Mouse (Mus musculus) embryonic facial prominence, embryonic 11.5 days (tissue): ENCODE data around the gene Rab24. TPM values are rescaled to one million over a fixed set of nuclear protein-coding genes. Genes with fewer than 3 reads are reported as not detected.

Experiments
- ATAC-seq: fragments of 200-750 bp; cut with Nextera tagmentation; replicated peaks from 2 replicates; pipeline ENCODE4 v1.8.0; 2017; ENCODE audit warnings: low read depth; ENCODE audit not compliant: insufficient number of reproducible peaks, low FRiP score, low TSS enrichment
- DNase-seq: peaks from one replicate; pipeline ENCODE4 v3.0.0-alpha.2; 2015; ENCODE audit warnings: low spot score
- H3K27ac ChIP-seq: fragments of 300-500 bp; sonication (generic); replicated peaks from 2 replicates; pipeline ENCODE4 v1.5.1; 2014; ENCODE audit warnings: mild to moderate bottlenecking, low read depth, low read length, control low read depth
- H3K27me3 ChIP-seq: fragments of 300-500 bp; sonication (generic); 2 replicates; pipeline ENCODE4 v1.6.1; 2014; ENCODE audit warnings: mild to moderate bottlenecking, low read length, moderate library complexity, mixed read lengths; ENCODE audit not compliant: control insufficient read depth, insufficient read depth
- H3K36me3 ChIP-seq: fragments of 300-500 bp; sonication (generic); replicated peaks from 2 replicates; pipeline ENCODE4 v1.6.1; 2014; ENCODE audit warnings: low read depth, mild to moderate bottlenecking, low read length, moderate library complexity, mixed read lengths; ENCODE audit not compliant: control insufficient read depth, insufficient read depth
- H3K4me1 ChIP-seq: fragments of 300-500 bp; sonication (generic); 2 replicates; pipeline ENCODE4 v1.6.1; 2014; ENCODE audit warnings: low read length, mixed read lengths; ENCODE audit not compliant: control insufficient read depth, insufficient read depth
- H3K4me2 ChIP-seq: fragments of 300-500 bp; sonication (generic); 2 replicates; pipeline ENCODE4 v1.6.1; 2014; ENCODE audit warnings: low read depth, mild to moderate bottlenecking, control low read depth, low read length, moderate library complexity
- H3K4me3 ChIP-seq: fragments of 300-500 bp; sonication (generic); 2 replicates; pipeline ENCODE4 v1.5.1; 2014; ENCODE audit warnings: low read depth, low read length, control low read depth
- H3K9ac ChIP-seq: fragments of 300-500 bp; sonication (generic); replicated peaks from 2 replicates; pipeline ENCODE4 v1.6.1; 2014; ENCODE audit warnings: mild to moderate bottlenecking, control low read depth, low read length
- H3K9me3 ChIP-seq: fragments of 300-500 bp; sonication (generic); replicated peaks from 2 replicates; pipeline ENCODE4 v1.6.1; 2016; ENCODE audit warnings: mild to moderate bottlenecking, low read length, inconsistent platforms, mixed read lengths; ENCODE audit not compliant: control insufficient read depth
- WGBS: fragments of 180-500 bp; shearing (Covaris S2); extraction: QIAGEN DNeasy Blood & Tissue Kit; methylation state at CpG from one replicate; pipeline ENCODE4 v1.1.7; 2014; 5-methylcytosine and 5-hydroxymethylcytosine counted together
- polyA plus RNA-seq: library from polyadenylated mRNA; unstranded; fragments of >200 nt; fragmentation: Nextera tagmentation; extraction: Ambion mirVana; gene quantifications from 2 replicates; pipeline ENCODE4 v1.2.1, GENCODE M21; 2014

Rab24 gene
- polyA plus RNA-seq, 1 experiment from 2014 or later, result 84.8 TPM

DNA sequence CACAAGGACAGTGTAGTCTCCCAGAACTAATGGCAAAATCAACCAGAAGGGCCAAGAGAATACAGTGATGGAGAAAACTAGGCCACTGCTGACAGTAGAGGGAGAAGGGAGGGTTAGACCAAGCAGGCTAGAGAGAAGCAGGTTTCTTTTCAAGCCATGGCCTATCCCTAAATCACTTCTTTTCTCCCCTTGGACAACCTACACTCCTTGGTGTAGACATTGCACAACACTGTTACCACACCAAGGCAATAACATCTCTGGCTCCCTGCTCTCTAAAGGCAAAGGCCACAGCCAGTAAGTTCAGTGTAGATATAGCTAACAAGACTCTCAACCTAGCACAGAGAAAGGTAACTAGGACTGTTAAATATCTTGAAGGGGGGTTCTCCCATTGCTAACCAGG is 39.4 kb upstream of the Rab24 start:
- Histone ChIP-seq H3K9me3 (no peaks in the 10 kb centered on the region), H3K4me1 (no peaks in the 10 kb centered on the region; the same call in 1 of the 2 replicates), H3K4me3 (peak overlapping the region; percentile 98), H3K27me3 (no peaks in the 10 kb centered on the region; the same call in 1 of the 2 replicates), H3K4me2 (peak overlapping the region; percentile 74), H3K9ac (no peak overlapping the region), H3K36me3 (no peaks in the 10 kb centered on the region), H3K27ac (no peak overlapping the region)
- ATAC-seq (no peak), DNase-seq (no peak)

- no peaks in the 10 kb centered on the region for H3K9me3 ChIP-seq
- no peaks in the 10 kb centered on the region for H3K4me1 ChIP-seq
- H3K9ac ChIP-seq, result no peak overlapping the region
- 84% methylated on average over 11 of the region's 11 CpGs for WGBS
- H3K27ac ChIP-seq, result no peak overlapping the region
- ATAC-seq (no peak), DNase-seq (no peak)
- no peak overlapping the region for H3K4me2 ChIP-seq
- no peaks in the 10 kb centered on the region for H3K27me3 ChIP-seq
- peaks cover 30% of the 10 kb centered on the region for H3K36me3 ChIP-seq
- no peak overlapping the region for H3K4me3 ChIP-seq
These were observed 25.0 kb upstream of the Rab24 start for GRCm38 (mm10) chr13:55346745-55347144.

DNA sequence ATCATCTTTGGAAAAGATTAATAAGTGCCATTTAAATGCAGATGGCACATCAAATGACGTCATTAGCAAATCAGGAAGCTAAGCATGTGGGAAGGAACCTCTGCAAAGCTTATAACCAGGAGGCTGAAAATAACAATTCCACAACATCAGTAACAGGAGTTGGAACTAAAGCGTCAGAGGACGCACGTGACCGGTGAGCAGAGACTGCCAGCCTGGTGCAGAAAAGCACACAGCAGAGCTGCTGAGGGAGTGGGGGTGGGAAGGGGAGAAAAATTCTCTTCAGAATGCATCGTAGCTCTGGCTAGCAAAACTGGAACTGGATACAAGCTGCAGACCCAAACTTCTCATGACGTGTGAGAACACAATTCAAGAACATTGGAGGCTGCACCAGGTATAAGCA is 22.5 kb upstream of the Rab24 start:
- Histone ChIP-seq H3K27me3 (no peaks in the 10 kb centered on the region), H3K9ac (no peak overlapping the region), H3K36me3 (peaks cover 19% of the 10 kb centered on the region), H3K4me1 (no peaks in the 10 kb centered on the region), H3K4me2 (no peak overlapping the region), H3K4me3 (no peak overlapping the region), H3K27ac (no peak overlapping the region), H3K9me3 (no peaks in the 10 kb centered on the region)
- ATAC-seq (no peak), DNase-seq (no peak)
- WGBS, result 86% methylated on average over 7 of the region's 7 CpGs

DNA sequence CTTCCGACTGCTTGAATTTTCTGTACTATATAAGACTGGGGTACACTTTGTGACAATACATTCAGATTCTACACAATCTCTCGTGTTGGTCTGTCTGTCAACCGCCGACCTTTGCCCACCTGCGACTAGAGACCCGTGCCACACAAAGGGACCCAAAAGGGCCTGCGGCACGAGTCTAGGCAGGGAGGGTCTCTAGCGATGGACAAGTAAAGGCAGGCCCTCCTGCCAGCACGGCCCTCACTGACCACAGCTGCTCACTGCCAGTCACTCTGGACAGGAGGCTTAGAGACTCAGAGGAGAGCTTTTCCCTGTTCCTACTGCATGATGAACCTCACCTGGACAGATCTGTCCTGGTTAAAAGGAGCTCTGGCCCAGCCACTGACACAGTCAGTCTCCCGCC is 20.7 kb upstream of the Rab24 start:
- Histone ChIP-seq H3K9ac (no peak overlapping the region), H3K4me1 (no peaks in the 10 kb centered on the region), H3K36me3 (peaks cover 19% of the 10 kb centered on the region; the same call in 1 of the 2 replicates), H3K27me3 (no peaks in the 10 kb centered on the region), H3K9me3 (no peaks in the 10 kb centered on the region), H3K4me2 (no peak overlapping the region), H3K27ac (no peak overlapping the region), H3K4me3 (no peak overlapping the region)
- 43% methylated on average over 11 of the region's 11 CpGs for WGBS
- ATAC-seq (no peak), DNase-seq (no peak)

DNA sequence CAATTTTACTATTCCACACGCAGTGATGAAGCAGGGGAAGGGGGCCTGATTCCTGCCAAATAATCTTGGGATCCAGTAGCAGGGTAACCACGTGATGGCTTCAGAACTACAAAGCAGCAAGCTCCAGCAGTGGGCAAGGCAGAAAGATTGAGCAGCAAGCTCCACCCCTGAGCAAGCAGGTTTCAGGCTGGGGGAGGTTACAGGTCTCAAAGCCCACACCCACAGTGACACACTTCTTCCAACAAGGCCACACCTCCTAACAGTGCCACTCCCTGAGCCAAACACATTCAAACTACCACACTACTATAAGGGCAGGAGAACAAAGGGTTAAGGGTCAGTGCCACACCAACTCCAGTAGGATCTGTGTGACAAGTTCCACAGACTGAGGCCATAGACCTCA is 17.5 kb upstream of the Rab24 start:
- H3K9me3 ChIP-seq, result no peaks in the 10 kb centered on the region
- H3K4me3 ChIP-seq, result no peak overlapping the region
- ATAC-seq (no peak), DNase-seq (no peak)
- no peak overlapping the region for H3K9ac ChIP-seq
- H3K4me1 ChIP-seq, result no peaks in the 10 kb centered on the region
- 25% methylated on average over 2 of the region's 2 CpGs for WGBS
- no peak overlapping the region for H3K27ac ChIP-seq
- H3K27me3 ChIP-seq, result no peaks in the 10 kb centered on the region
- no peak overlapping the region for H3K4me2 ChIP-seq
- H3K36me3 ChIP-seq, result no peaks in the 10 kb centered on the region

DNA sequence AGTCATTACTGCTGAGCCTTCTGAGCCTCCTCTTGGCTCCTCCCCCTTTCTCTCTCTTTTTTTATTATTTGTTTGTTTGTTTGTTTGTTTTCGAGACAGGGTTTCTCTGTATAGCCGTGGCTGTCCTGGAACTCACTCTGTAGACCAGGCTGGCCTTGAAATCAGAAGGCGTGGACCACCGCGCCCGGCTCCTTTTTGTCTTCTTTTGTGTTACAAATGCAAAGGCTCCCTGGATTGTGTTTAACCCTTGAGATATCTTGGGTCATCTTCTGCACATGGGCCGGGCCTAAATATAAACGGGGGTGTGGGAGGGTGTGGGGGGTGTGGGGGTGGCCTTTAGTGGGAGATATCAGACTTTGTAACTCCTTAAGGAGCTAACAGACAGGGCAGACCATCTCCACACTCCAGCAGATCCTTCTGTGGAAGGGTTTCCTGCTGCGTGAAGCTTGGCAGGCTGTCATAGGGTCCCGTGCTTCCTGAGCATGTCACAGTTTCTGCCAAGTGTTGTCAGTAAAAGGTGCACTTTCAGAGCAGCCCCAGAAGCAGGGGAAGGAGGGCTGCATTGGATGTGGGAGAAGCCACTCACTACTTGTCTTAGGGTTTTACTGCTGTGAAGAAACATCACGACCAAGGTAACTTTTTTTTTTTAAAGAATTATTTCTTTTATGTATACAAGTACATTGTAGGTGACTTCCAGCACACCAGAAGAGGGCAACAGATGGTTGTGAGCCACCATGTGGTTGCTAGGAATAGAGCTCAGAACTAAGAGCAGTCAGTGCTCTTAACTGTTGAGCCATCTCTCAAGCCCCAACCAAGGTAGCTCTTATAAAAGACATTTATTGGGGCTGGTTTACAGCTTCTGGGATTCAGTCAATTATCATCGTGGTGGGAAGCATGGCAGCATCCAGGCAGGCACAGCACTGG is 16.6 kb upstream of the Rab24 start:
- no peak for ATAC-seq
- H3K9me3 ChIP-seq, result no peaks in the 10 kb centered on the region
- H3K9ac ChIP-seq, result no peak overlapping the region
- H3K4me1 ChIP-seq, result no peaks in the 10 kb centered on the region
- H3K4me3 ChIP-seq, result no peak overlapping the region
- no peak overlapping the region for H3K4me2 ChIP-seq
- no peaks in the 10 kb centered on the region for H3K27me3 ChIP-seq
- H3K27ac ChIP-seq, result no peak overlapping the region
- no peaks in the 10 kb centered on the region for H3K36me3 ChIP-seq
- 76% methylated on average over 12 of the region's 12 CpGs for WGBS
- no peak for DNase-seq

GRCm38 (mm10) chr13:55337341-55337975 is 15.7 kb upstream of the Rab24 start:
- no peak for ATAC-seq
- H3K4me2 ChIP-seq, result no peak overlapping the region
- no peak overlapping the region for H3K9ac ChIP-seq
- DNase-seq, result no peak
- H3K36me3 ChIP-seq, result no peaks in the 10 kb centered on the region
- no peak overlapping the region for H3K4me3 ChIP-seq
- no peak overlapping the region for H3K27ac ChIP-seq
- H3K9me3 ChIP-seq, result no peaks in the 10 kb centered on the region
- H3K27me3 ChIP-seq, result no peaks in the 10 kb centered on the region
- no peaks in the 10 kb centered on the region for H3K4me1 ChIP-seq
- WGBS, result 70% methylated on average over 10 of the region's 10 CpGs

DNA sequence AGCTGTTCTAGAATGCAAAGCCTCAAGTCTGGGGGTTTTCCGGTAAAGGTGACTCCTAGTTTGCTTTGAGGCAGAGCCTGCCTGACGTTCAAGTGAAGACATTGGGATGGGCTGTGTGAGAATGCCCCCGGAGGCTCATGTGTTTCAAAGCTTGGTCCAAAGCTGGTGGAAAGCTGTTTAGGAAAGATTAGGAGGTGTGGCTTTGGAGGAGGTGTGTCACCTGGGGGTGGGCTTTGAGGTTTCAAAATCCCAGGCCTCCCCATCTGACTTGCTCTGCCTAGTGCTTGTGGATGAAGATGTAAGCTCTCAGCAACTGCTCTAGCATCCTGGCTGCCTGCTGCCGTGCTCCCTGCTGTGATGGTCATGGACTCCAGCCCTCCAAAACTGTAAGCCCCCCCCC is 14.0 kb upstream of the Rab24 start:
- DNase-seq (no peak), ATAC-seq (no peak)
- 85% methylated on average over 4 of the region's 4 CpGs for WGBS

More for the DNA sequence above, 14.0 kb upstream of the Rab24 start:
- Histone ChIP-seq H3K9me3 (no peaks in the 10 kb centered on the region), H3K27ac (no peak overlapping the region), H3K9ac (no peak overlapping the region), H3K4me1 (no peaks in the 10 kb centered on the region), H3K36me3 (no peaks in the 10 kb centered on the region), H3K27me3 (no peaks in the 10 kb centered on the region), H3K4me3 (no peak overlapping the region), H3K4me2 (no peak overlapping the region)
